Comparison of ENCODE assay signal across 19 mouse cellular contexts in the genomic region with DNA sequence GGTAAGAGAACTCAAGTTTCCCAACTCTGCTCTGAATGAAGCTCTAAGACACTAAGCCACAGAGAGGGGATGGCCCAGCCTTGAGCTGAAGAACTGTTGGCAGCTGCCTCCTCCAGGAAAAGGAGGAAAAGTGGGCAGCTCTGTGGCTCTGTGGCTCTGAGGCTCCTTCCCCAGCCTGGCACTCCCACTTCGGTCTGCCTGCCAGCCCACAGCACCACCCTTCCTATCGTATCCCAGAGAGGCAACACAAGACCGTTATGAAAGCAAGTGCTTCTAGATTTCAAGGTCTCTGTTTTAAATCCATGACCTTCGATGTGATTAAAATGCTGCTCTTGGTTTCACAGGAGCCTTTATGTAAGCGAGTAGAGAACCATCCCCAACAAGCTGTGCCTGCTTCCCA. TPM values are rescaled to one million over a fixed set of nuclear protein-coding genes. Genes with fewer than 3 reads are reported as not detected.
DNase-seq lines count a peak whose midpoint lies in the region; ATAC-seq lines count a peak whose summit lies in the region.
"Had no signal": no experiment of that assay in that cellular context is flagged by ENCODE, and none has a peak within 500 bp of the region (broad histone marks: within the 10 kb centered on the region; RNA-seq: fewer than 3 reads in every experiment).

No protein-coding gene starts in this region.

- ATAC-seq in frontal cortex, adult (ENCODE audit: low TSS enrichment), result peak; percentile 55
- ATAC-seq: activated CD4-positive, CD25-positive, alpha-beta regulatory T cell, adult 4 months; forebrain, embryonic 15.5 days had no signal

- peak; percentile 47 to 51 for DNase-seq in adrenal gland, adult (ENCODE audit: inconsistent age in 2 of 2, low spot score in 1 of 2)
- DNase-seq in adrenal gland, postnatal 14 days, result no peak
- no peak for DNase-seq in frontal cortex, postnatal 36 days (ENCODE audit: low spot score in 2 of 2)
- peak; percentile 4 for DNase-seq in ovary, adult 18-20 months (ENCODE audit: low spot score)
- DNase-seq in ovary, postnatal 36 days (ENCODE audit: low spot score), result no peak
- DNase-seq in c-Kit-positive CD71-positive TER-119-positive erythroid progenitor cells, embryonic 14.5 days (ENCODE audit: low spot score), result no peak
- DNase-seq: adrenal gland, postnatal 10 days; cerebellum, adult 9-10 months; cerebellum, postnatal 14 days; embryo, embryonic 11 days; gastrocnemius, adult 2 months; gastrocnemius, postnatal 14 days; heart, adult 11 months had no signal

RNA-seq across cellular contexts. Expression of a gene that starts 53.5 kb away (rescaled TPM):
- total RNA-seq in adrenal gland, postnatal 14 days (2021), result 7.0 and 9.7 TPM in 2 replicates
- total RNA-seq: common myeloid progenitor, adult 5-6 weeks; ES-E14; hematopoietic stem cell, adult 5-6 weeks had no signal

RNA-seq across cellular contexts. Expression of a gene that starts 57.4 kb away (rescaled TPM):
- total RNA-seq in adrenal gland, postnatal 14 days (2021), result 2.8 and 3.6 TPM in 2 replicates
- total RNA-seq: common myeloid progenitor, adult 5-6 weeks; hematopoietic stem cell, adult 5-6 weeks had no signal

Comparison
In these comparisons a context has a peak if more than half of its experiments do, and no peak if none do; other contexts are left out.
1. DNase-seq: peak in adrenal gland, adult (2 of 2) and ovary, adult 18-20 months (single experiment); none in adrenal gland, postnatal 14 days (single experiment), frontal cortex, postnatal 36 days (0 of 2), ovary, postnatal 36 days (single experiment) and c-Kit-positive CD71-positive TER-119-positive erythroid progenitor cells, embryonic 14.5 days (single experiment).